Mouse (Mus musculus): ENCODE results near the gene Pced1a.

GRCm38 (mm10) chr2:130449794-130450433, 25.4 kb upstream of the Pced1a start, which contains the start of gene Ptpra:
- TF ChIP-seq CTCF (IDR thresholded peaks at IDR 0.05; ENCODE audit: extremely low read depth, insufficient read length, insufficient replicate concordance, low read depth, low read length) (no peak), POLR2A (IDR thresholded peaks at IDR 0.05; ENCODE audit: low read depth, low read length) (peak; percentile 68; the same call in 1 of the 2 replicates)

All from small intestine, adult 2 months (tissue).